Mouse (Mus musculus) layer of hippocampus, adult 18-20 months (tissue): ENCODE measurements around the gene Psat1. TPM values are rescaled to one million over a fixed set of nuclear protein-coding genes. Genes with fewer than 3 reads are reported as not detected.

ENCODE experiments used
- DNase-seq, 2 experiments: peaks; one replicate each; pipeline ENCODE4 v3.0.0; 2022; ENCODE audit warnings: low spot score in 2 of 2
- total RNA-seq, 2 experiments: library from RNA; stranded (reverse); gene quantifications; 2 replicates each; pipeline ENCODE4 v1.2.3; 2021

Psat1 gene
- total RNA-seq, 2 experiments from 2014 or later = 114 to 115 TPM

DNA sequence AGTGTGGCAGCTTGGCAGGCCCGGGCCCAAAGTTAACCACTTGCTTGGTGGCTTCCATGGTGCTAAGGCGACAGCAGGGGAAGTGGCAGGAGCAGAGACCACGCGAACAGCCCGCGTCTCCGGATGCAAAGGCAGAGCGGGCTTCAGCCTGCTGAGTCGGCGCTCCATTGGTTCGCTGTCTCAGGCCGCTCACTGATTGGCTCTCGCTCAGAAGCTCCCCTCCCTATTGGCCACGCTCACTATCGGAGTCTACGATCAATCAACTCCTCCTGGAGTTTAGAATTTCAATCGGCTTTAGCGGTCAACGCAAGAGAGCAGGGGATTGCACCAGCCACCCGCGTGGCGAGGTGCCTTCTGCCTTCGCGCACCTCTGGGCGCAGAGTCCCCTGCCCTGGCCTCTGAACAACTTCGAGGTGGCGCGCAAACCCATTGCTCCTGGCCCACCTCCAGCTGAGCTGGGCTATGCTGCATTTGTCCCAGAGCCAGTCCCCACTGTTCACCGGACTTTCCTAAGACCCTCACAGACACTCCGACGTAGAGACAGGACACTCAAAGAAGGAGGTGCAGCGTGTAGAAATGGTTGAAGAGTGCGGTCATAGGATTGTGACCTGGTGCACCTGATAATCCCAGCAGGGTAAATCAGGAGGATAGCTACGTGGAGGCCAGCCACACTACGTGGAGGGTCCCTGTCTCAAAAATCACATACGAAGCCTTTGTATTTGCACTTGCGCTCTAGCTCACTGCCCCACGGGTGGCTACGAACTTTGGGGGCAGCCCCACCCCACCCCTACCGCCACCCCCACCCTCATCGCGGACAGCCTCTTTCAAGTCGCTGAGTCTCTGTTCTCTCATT lies 22.0 kb downstream of the Psat1 start:
- DNase-seq = peak; percentile 84 to 95

DNA sequence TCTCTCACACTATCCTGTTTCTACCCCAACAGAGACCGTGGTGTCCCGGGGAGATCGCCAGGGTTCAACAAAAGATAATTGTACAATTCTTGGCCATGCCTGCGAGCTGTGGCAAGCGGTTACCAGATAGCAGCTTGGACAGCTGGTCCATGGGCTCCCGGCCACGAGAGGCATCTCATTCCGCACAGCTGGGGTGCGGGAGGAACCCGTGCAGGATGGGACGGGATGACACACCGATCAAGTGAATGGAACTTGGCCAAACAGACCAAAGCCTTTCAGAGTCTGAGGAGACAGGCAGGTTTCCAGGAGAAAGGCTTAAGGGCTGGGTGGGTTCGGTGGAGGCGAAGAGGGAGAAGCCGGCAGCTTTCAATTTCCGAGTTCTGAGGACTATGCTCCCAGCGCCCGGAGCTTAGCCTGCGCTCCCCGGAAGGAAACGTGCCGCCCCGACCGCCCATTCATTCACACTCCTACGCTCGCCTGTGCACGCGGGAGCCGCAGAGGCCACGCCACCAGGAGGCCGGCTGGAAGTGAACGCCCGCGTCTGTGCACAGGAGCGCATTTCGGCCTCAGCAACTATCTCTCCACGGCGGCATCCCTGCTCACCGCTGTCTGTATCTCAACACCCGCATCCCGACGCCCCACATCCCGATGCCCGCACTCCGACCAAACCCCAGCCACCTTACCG lies 22.8 kb downstream of the Psat1 start:
- DNase-seq = peak; percentile 69 to 82

DNA sequence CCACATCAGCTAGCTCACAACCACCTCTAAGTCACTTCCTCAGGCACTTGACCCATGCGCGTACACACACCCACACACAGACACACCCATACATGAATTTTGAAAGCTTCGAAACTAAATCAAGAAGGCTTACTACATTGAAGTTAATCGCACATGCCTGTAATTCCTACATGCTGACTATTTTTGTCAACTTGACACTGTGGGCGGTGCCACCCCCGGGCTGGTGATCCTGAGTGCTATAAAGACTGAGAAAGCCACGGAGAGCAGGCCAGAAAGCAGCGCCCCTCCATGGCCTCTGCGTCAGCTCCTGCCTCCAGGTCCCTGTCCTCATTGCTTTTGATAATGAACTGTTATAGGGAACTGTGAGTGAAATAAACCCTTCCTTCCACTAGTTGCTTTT lies 23.7 kb downstream of the Psat1 start:
- DNase-seq = peak in 1 of 2 experiments; percentile 21

DNA sequence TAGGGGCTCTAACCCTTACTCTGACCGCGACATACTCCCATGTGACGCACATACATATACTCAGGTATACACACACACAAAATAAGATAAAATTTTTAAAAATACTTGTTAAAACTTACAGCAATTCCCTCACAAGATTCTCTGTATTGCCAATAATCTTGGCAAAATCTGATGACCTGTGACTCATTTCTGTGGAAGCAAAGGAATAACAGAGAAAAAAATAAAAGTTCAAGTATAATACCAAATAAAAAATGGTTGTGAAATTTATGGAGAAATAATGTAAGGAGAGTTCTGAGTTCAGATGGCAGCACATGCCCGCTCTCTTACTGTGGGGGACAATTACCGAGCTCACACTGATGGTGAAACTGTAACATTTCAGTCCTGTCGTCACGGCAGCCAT lies 27.8 kb downstream of the Psat1 start:
- DNase-seq = no peak

DNA sequence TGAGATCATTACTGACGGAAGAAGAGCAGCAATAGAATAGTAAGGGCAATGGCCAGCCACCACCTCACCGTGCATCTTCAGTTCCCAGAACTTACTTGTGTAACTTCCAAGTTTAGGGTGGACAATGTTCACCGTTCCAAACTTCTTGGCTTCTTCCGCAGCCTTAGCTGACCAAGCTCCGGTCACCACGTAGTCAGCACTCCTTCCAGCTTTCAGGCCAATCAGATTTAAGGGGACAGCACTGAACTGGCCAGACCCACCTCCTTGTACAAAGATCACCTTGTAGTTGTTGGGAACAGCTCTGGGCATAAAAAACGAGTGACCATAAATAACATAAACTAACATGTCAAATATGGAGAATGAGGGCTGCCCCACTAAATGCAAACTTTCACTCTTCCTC lies 29.0 kb downstream of the Psat1 start:
- DNase-seq = no peak

DNA sequence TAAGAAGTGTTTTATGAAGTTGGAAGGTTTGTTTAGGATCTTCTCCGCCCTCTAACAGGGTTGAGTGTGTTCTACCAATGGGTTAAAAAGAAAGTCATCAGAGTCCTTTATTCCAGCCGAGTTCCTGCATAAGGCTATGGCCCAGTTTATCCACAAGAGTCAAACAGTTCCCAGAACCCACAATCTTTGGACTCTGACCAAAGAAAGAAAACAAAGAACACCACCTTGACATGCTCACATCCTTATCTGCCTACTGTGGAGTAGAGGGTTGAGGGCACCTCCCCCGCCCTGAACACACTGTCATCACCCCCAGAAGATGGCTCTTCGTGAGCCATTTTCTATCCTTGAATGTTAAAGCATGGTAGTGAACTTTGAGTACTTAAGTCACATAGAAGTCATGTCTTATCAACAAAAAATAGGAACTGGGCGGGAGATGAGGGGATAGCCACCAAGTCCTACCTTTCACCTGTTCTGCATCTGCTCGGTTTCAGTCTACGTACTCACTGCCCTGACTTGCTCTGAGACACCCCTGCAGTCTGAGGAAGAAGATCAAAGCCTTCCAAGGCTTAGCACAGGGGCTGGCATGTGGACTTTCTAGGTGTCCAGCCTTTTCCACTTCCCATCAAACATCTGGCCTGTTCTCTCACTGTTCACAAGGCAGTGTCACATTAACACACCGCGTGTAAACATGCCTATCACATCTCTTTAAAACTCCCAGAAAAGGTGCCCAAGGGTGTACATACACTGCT lies 33.7 kb downstream of the Psat1 start:
- DNase-seq = no peak

DNA sequence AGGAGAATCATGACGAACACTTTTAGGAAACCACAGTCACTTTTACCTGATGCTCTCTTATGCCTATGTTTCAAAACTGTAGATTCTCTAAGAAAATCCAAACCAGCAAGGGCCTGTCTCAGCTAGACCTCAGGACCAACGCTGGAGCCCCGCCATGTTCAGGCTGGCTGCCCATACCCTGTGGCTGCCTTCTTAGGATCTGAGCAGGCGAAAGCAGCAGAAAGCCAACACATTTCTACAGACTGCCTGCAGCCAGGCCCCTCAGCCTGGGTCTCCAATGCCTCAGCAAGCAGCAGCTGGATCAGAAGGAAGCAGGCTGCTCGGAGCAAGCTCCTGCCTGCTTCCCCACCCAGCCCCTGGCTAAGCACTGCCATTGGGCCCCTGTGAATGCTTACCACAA lies 35.7 kb downstream of the Psat1 start:
- DNase-seq = no peak

DNA sequence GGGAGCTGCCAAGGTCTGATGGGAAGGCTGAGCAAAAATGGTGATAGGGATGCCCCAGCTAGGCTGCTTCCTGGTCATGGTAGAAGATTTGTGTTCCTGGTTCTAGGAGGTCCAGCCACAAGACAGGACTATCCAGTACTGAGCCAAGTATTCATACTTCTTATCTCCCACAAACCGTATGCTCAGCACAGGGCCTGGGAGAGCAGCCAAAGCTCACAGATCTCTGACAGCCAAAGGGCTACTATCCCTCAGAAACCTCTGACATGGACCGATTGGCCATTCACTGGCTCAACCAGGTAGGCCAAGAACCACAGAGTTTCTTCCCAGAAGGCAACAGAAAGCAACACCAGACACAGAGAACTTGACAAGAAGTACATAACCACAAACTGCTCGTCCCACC lies 36.1 kb downstream of the Psat1 start:
- no peak for DNase-seq

DNA sequence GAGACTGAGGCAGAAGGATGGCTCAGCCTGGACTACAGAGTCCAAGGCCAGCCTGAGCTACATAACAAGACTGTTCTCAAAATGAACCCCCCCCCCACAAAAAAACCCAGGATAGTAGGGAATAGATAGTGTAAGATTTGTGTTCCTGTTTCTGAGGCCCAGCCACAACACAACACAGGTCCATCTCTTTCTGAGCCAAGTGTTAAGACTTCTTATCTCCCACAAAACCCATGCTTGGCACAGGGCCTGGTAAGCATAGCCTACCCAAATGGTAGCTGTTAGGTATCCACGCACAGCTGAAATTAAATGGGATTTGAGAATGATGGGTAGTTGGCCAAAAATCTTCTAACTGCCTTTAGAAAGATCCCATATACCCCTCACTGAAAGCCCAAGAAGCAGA lies 36.6 kb downstream of the Psat1 start:
- no peak for DNase-seq

DNA sequence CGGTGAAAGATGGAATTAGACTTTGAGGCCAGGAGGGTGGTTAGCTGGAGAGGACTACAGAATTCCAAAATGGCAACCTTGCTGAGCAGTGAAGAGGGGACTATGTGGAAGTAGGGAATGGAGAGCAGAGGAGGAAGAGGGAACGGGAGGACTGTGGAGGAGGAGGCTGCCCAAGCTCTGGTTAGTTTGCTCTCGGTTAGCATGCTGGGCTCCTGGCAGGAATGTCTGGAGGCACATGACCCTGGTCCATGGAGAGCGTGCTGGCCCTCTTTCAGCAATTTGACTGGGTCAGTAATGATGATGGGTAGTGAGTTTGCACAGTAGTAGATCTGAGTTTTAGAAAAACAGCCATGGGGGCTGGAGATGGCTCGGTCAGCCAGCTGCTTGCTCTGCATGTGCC lies 39.1 kb downstream of the Psat1 start:
- no peak for DNase-seq

DNA sequence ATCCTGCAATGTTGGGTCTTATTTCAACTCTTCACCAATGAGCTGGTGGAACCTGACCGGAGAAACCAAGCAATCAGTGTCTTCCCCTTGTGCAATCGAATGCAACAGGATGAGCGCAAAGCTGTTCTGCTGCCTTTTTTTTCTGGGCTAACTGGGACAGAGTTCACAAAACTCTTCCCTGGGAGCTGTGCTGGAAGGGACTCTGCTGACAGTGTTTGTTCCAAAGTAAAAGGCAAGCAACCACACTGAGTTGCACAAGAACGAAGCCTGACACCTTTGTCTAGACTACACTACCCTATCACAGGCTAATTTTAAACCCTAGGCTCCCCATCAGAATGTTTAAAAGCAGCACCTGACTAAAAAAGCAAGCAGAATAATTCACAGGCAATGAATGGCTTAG lies 42.4 kb downstream of the Psat1 start:
- no peak for DNase-seq

DNA sequence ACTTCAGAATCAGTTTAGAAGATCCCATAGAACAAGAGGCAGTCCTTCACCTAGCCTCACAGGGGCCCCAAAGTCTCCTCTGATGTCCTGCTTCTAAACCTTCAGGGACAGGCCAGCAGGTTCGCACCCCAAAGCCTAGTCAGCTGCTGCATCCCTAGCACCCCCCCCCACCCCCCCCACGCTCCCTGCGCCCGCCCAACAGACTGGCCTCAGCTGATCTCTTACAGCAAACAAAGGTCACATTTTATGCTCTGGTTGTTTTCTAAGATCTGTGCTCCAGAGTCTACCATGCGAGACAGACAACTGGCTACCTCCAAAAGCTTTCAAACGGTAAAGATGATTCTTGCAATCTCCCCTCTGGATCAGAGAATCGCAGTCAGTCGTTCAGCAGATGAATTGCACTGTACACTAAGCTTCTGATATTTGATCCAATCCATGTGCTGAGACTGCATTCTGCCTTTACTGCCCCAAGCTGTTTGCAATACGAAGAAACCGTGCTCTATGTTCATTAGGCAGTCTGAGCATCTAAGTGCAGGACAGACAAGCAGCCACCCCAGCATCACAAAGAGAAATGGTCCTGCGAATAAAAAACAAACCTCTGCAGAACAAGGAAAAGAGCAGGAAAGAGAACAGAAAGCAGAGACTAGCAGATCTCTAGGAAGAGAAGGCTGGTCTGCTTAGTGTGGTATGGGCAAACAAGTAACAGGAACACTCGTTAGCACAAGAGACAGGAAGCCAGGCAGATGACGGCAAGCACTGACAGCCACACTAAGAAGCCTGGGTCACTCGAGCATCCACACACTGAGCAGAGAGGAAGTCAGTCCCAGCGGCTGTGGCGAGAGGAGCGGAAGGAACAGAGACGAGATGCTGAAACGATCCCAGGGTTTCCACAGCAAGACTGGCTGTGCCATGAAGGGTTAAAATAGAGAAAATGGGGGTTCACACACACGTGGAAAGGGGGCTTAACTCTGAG lies 43.3 kb downstream of the Psat1 start:
- DNase-seq = no peak

DNA sequence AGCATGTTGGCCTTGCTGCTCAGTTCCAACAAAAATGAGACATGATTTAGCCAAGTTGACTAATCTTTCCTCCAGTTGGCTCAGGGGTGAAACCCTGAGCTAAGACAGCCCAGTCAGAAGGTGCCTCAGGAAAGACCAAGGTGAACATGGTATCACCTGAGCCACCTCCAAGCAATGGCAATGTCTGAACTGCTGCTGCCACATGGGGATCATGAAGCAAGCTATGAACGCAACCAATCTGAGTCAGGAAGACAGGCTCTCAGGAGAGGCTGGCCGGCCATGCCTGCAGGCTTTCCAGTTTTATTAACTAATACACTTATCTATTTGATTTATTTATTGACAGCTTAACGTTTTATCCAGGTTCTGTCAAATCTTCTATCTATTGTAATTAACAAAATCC lies 51.5 kb downstream of the Psat1 start:
- no peak for DNase-seq

DNA sequence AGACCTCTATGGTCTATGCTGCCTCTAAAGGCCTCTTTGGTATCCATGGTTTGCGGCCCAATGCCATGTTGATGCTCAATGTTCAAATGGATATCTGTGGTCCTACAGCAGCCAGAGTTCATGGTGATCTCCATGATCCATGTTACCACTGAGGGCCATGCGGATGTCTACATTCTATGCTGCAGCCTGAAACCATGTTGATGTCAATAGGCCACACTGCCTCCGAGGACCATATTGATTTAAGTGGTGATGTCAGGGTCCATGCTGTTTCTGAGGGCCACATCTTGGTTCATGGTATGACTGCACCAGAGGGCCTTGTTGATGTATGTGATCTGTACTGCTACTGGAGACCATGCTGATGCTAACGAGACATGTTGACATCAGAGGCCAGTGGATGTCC lies 55.0 kb downstream of the Psat1 start:
- no peak for DNase-seq

DNA sequence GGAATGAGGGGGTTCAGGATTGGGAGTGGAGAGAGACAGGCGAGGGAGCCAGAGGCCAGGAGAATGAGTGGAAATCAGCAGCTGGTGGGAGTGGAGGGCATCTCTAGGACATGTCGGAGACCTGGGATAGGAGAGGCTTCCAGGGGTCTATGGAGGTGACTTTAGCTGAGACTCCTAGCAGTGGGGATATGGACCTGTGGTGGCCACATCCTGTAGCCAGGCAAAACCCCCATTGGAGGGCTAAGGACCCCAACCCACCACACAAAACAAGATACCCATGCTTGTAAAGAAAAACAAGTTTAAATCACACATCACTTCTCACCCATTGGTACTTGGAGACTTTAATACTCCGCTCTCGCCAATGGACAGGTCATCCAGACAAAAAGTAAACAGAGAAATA lies 58.7 kb downstream of the Psat1 start:
- DNase-seq = no peak

DNA sequence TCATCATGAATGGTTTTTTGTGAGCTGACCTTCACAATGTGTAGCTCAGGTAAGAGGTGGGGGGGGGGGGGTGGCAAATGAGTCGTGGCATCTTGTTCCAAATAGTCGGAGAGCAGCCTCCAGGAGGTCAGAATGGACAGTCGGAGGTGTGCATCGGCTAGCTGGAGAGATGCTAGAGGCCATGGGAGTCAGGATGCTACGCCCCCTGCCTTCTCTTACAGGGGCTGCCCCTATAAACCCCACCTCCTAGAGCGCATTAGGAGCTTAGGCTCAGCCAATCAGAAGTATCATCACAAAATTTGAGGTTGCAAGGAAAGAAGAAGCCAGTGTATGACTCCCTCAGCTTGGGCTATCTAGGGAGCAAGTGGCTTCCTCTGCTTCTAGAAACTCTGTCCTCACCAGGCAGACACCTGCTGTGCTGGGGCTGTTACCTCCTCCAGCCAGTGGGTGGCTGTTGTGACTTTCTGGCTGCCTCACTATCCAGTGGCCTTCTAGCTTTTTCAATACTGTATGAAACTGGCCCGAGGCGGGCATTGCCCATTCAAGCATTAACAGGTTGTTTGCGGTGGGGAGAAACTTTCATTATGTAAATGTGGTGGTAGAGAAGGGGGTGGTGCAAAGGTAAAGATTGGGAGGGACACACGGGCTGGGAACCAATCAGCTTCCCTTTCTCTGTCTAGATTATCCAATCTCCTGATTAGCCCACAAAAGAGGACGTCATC lies 64.3 kb downstream of the Psat1 start:
- DNase-seq = no peak

DNA sequence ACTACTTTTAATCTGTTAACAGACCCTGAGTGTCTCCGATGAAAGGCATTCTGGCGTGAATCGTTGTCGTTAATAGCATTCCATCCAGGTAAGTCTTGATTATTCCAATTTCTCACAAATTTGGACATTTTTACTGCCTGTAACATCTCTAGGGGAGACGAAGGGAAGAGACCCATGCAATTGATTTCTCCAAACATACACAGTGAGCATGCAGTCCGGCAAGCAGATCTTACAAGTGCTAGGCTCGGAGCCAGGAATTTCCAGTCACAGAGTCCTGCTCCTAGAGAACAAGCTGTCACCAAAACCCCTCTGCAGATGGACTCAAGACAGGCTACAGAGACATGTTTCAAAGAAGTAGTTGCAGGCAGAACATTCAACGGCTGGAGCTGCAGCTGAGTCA lies 66.4 kb downstream of the Psat1 start:
- peak in 1 of 2 experiments; percentile 33 for DNase-seq

DNA sequence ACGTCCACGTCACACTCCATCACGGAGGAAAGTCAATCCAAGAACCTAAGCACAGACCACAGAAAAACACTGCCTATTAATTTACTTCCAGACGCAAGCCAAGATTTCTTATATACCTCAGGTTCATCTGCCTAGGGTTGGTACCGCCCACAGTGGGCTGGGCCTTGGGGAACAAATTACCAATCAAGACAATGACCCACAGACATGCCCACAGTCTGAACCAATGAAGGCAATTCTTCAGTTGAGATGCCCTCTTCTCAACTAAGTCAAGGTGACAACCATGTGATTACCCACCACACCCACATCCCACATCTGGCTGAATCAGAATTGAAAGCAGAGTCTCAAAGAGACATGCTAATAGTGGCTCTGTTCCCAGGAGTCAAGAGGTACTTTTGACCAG lies 67.9 kb downstream of the Psat1 start:
- DNase-seq = no peak

DNA sequence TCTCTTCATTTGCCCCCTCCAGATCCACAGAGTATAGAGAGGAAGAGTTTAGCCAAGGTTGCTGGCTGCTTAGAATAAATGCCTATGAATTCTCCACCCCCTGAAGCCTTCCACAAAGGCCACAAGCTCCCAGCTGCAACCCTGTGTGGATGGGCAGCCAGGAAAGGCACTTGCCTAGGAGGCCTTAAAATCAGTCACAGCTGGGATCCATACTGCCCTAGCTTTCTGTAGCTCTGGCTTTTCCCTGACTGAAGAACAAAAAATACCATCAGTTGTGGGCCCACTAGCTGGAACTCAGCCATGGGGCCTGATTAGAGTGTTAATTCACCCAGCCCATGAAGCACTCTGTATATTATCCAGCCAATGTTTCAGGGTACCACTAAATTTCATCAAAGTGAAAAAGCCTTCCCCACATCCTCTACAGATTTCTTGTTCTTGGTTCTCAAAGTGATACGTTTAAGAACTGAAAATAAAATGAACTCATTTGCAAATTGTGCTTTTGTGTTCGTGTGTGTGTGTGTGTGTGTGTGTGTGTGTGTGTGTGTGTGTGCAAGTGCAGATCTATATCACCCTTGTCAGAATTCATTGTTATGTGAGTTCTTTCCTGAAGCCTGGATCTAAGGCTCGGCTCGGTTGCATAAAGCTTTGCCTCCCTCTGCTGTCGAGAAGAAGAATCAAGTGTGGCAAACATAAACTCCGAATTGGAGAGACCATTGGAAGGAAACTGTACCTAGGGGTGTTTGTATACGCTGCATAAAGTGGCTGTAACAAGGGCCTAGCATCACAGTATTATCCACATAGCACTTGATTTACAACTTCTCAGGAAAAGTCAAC lies 78.1 kb downstream of the Psat1 start:
- DNase-seq = peak; percentile 26 to 69
